Mouse (Mus musculus) liver, adult 2 months (tissue): ENCODE measurements around the gene Actr8.

ENCODE experiments used
- CTCF ChIP-seq: fragments of 200-500 bp; IDR thresholded peaks from 2 replicates; pipeline ENCODE4 v1.5.1; 2011; ENCODE audit warnings: low read depth, low read length, control low read depth
- POLR2A ChIP-seq: fragments of 200-500 bp; IDR thresholded peaks from 2 replicates; pipeline ENCODE4 v1.6.1; 2011; ENCODE audit warnings: low read length, control low read depth; ENCODE audit not compliant: insufficient read depth; ENCODE audit errors: extremely low read depth

DNA sequence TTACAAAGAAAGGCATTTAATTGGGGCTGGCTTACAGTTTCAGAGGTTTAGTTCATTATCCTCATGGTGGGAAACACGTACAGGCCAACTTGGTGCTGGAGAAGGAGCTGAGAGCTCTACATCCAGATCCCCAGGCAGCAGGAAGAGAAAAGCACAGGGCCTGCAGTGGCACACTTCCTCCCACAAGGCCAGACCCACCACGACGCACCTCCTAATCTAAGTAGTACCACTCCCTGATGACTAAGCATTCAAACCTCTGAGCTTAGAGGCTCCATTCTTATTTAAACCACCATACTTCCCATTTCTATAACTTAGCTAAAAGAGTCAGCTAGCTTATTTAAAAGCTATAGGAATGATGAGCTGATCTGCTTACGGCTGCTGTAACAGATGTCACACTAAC lies 27.3 kb upstream of the Actr8 start:
- TF ChIP-seq CTCF (no peak), POLR2A (no peak)
